Mouse (Mus musculus) embryo, embryonic 11 days (tissue): ENCODE data around the gene Mark1.

Source experiments
- DNase-seq: peaks from one replicate; pipeline ENCODE4 v3.0.0-alpha.2; 2015

Gene Mark1

GRCm38 (mm10) chr1:184846973-184847372, 152.4 kb downstream of the Mark1 start:
- no peak for DNase-seq
